Mouse (Mus musculus): ENCODE measurements around the gene Gpr3.

DNA sequence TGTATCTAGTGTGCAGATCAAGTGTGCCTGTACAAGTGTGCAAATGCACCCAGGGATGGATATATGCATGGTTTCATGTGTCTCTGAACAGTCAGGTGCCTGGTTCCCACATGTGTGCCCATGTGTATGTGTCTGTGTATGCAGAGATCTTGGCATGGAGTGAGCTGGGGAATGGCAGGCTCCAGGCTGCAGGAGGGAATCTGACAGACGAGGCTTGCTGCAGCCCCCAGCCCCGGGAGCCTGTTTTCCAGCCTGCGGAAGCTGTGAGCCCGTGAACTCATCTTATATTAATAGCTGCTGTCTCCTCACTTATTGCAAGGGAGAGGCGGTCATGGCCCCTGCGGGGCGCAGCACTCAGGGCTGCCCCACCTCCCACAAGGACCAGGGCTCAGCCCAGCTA is 8.0 kb downstream of the Gpr3 start:
- no peak for TF ChIP-seq POLR2A (IDR thresholded peaks at IDR 0.05; ENCODE audit: low read depth, low read length)
- no peak for TF ChIP-seq CTCF (IDR thresholded peaks at IDR 0.05; ENCODE audit: borderline replicate concordance, insufficient read depth, low read length)

All from embryonic fibroblast, embryonic 13.5 days (primary cell).